8 mouse cellular contexts compared by ENCODE assay signal in the genomic region with DNA sequence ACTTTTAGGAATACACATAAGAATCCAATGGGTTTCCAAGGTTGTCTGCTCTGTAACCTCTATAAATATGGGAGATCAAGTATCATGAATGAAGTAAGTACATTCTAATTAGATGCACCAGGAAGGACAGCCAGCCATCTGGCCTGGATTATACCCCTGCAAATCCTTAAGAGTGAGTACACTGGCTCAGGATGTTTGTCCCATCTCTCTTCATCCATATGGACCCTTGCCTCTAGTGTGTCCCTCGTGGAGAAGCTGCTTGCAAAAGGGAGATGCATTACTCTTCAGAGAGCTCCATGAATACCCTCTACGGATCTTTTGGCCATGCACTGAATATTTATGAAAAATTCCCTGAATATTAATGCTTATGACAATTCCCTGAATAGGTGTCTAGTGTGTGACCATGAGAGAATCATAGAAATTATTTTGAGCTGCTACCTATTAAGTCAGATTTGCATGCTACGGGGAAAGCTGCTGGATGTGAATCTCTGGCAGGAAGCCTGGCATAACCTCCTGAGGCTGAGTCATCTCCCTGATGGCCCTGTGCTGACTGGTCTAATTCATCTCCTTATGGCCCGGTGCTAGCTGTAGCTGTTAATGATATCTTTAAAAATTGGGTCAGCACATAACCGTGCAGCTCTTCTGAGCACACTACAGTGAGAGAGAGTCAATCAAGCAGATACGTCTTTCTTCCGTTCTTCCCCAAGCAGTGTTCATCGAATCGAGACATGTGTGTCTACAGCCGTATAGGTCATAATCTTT.
A peak's percentile ranks its signal among the peaks of the same experiment; 100 is the strongest.
DNase-seq lines count a peak whose midpoint lies in the region.
"Had no signal": no experiment of that assay in that cellular context is flagged by ENCODE, and none has a peak within 500 bp of the region (broad histone marks: within the 10 kb centered on the region; RNA-seq: fewer than 3 reads in every experiment).

No protein-coding gene starts in this region.

- DNase-seq in retina, postnatal 1 day, result peak; percentile 45
- no peak for DNase-seq in retina, embryonic 14.5 days (ENCODE audit: low spot score)
- DNase-seq in cerebellum, adult 18-20 months, result peak; percentile 17 to 20
- DNase-seq in gastrocnemius, postnatal 10 days, result peak; percentile 8
- no peak for DNase-seq in urinary bladder, adult 2 months (ENCODE audit: low spot score)
- DNase-seq in yolk sac, embryonic 10.5 days (ENCODE audit: low spot score), result no peak
- DNase-seq in layer of hippocampus, adult 8-10 months (ENCODE audit: low spot score in 2 of 2), result no peak
- DNase-seq: heart, postnatal 10 days had no signal

Comparison
In these comparisons a context has a peak if more than half of its experiments do, and no peak if none do; other contexts are left out.
1. DNase-seq: peak in retina, postnatal 1 day (single experiment), cerebellum, adult 18-20 months (2 of 2) and gastrocnemius, postnatal 10 days (single experiment); none in retina, embryonic 14.5 days (single experiment), urinary bladder, adult 2 months (single experiment), yolk sac, embryonic 10.5 days (single experiment) and layer of hippocampus, adult 8-10 months (0 of 2).